12 mouse cellular contexts compared by ENCODE assay signal in genomic region chr16:77644976-77645375, GRCm38 (mm10). TPM values are rescaled to one million over a fixed set of nuclear protein-coding genes. Genes with fewer than 3 reads are reported as not detected.
DNase-seq lines count a peak whose midpoint lies in the region; ATAC-seq and TF ChIP-seq lines count a peak whose summit lies in the region.
"Had no signal": no experiment of that assay in that cellular context is flagged by ENCODE, and none has a peak within 500 bp of the region (broad histone marks: within the 10 kb centered on the region; RNA-seq: fewer than 3 reads in every experiment).

No protein-coding gene starts in this region.

- no peak for TF ChIP-seq CTCF in left cerebral cortex, adult 2 months (IDR thresholded peaks at IDR 0.05)
- no peak for TF ChIP-seq CTCF in hindbrain, postnatal 0 days (IDR thresholded peaks at IDR 0.05; ENCODE audit: low read depth)

- DNase-seq in left cerebral cortex, adult 2 months (ENCODE audit: extremely low spot score in 1 of 2, low spot score in 2 of 2), result no peak
- no peak for DNase-seq in left cerebral cortex, postnatal 4 days
- DNase-seq in embryonic facial prominence, embryonic 14.5 days (ENCODE audit: low spot score), result no peak
- DNase-seq in hindbrain, postnatal 0 days (ENCODE audit: low spot score), result peak; percentile 59
- DNase-seq in layer of hippocampus, postnatal 14 days (ENCODE audit: low spot score in 2 of 2), result no peak
- DNase-seq in liver, result no peak
- no peak for DNase-seq in right cerebral cortex, postnatal 10 days (ENCODE audit: low spot score in 2 of 2)

- H3K27ac ChIP-seq in left cerebral cortex, adult 2 months, result peak overlapping the region; percentile 98
- H3K27ac ChIP-seq in embryonic facial prominence, embryonic 14.5 days (replicated peaks; ENCODE audit: low read depth, low read length), result no peak overlapping the region
- H3K27ac ChIP-seq in hindbrain, postnatal 0 days, result peak overlapping the region; percentile 74
- H3K27ac ChIP-seq in neural tube, embryonic 15.5 days (replicated peaks), result peak overlapping the region; percentile 82

- H3K4me1 ChIP-seq in embryonic facial prominence, embryonic 14.5 days (ENCODE audit: control insufficient read depth, insufficient read depth, low read length), result peaks cover 13% of the 10 kb centered on the region; the same call in 1 of the 2 replicates
- peaks cover 10% of the 10 kb centered on the region; the same call in 1 of the 2 replicates for H3K4me1 ChIP-seq in hindbrain, postnatal 0 days (ENCODE audit: insufficient read depth, low read length)
- peaks cover 32% of the 10 kb centered on the region for H3K4me1 ChIP-seq in neural tube, embryonic 15.5 days

- 44% methylated on average over 1 of the region's 1 CpGs for WGBS in embryonic facial prominence, embryonic 14.5 days
- WGBS in hindbrain, postnatal 0 days, result 34% methylated on average over 1 of the region's 1 CpGs
- 28% methylated on average over 1 of the region's 1 CpGs for WGBS in neural tube, embryonic 15.5 days

- no peak for ATAC-seq in embryonic facial prominence, embryonic 14.5 days (ENCODE audit: low read depth)
- ATAC-seq in hindbrain, postnatal 0 days, result no peak
- ATAC-seq in neural tube, embryonic 15.5 days (ENCODE audit: low FRiP score), result peak; percentile 29; the same call in 1 of the 2 replicates

- peak overlapping the region; percentile 26 for H3K4me2 ChIP-seq in embryonic facial prominence, embryonic 14.5 days (ENCODE audit: low read depth, low read length)
- H3K4me2 ChIP-seq in hindbrain, postnatal 0 days (ENCODE audit: low read depth, low read length), result peak overlapping the region; percentile 64
- peak overlapping the region; percentile 71 for H3K4me2 ChIP-seq in neural tube, embryonic 15.5 days

- H3K9ac ChIP-seq in embryonic facial prominence, embryonic 14.5 days (ENCODE audit: low read depth, low read length), result no peak overlapping the region
- peak overlapping the region; percentile 33; the same call in 1 of the 2 replicates for H3K9ac ChIP-seq in hindbrain, postnatal 0 days (replicated peaks; ENCODE audit: low read length)
- H3K9ac ChIP-seq in neural tube, embryonic 15.5 days (replicated peaks), result peak overlapping the region; percentile 38

- intact Hi-C loops in left cerebral cortex, adult 2 months (cut with DNase I), result loop anchor here (1.0 to 10.0 kb wide), 8 partner anchors 51 to 520 kb away; no protein-coding TSS in a partner anchor
- intact Hi-C loops in left cerebral cortex, postnatal 4 days (cut with DNase I), result loop anchor here (5.0 to 10.0 kb wide), 4 partner anchors 48 to 512 kb away; no protein-coding TSS in a partner anchor

- peak overlapping the region; percentile 59 for H3K4me3 ChIP-seq in left cerebral cortex, adult 2 months
- H3K4me3 ChIP-seq in embryonic facial prominence, embryonic 14.5 days (ENCODE audit: low read depth, low read length), result peak overlapping the region; percentile 10; the same call in 1 of the 2 replicates
- peak overlapping the region; percentile 55 for H3K4me3 ChIP-seq in hindbrain, postnatal 0 days (ENCODE audit: low read length)
- H3K4me3 ChIP-seq in neural tube, embryonic 15.5 days (replicated peaks), result peak overlapping the region; percentile 34

- H3K9me3 ChIP-seq in embryonic facial prominence, embryonic 14.5 days (ENCODE audit: control insufficient read depth, low read length), result no peaks in the 10 kb centered on the region
- no peaks in the 10 kb centered on the region for H3K9me3 ChIP-seq in hindbrain, postnatal 0 days (ENCODE audit: low read length)
- H3K9me3 ChIP-seq in neural tube, embryonic 15.5 days (replicated peaks), result no peaks in the 10 kb centered on the region

- no peaks in the 10 kb centered on the region for H3K36me3 ChIP-seq in embryonic facial prominence, embryonic 14.5 days (ENCODE audit: control insufficient read depth, insufficient read depth, low read length)
- no peaks in the 10 kb centered on the region for H3K36me3 ChIP-seq in hindbrain, postnatal 0 days (ENCODE audit: insufficient read depth, low read length)
- H3K36me3 ChIP-seq in neural tube, embryonic 15.5 days, result no peaks in the 10 kb centered on the region

- no peaks in the 10 kb centered on the region for H3K27me3 ChIP-seq in embryonic facial prominence, embryonic 14.5 days (replicated peaks; ENCODE audit: control insufficient read depth, insufficient read depth, low read length)
- H3K27me3 ChIP-seq in hindbrain, postnatal 0 days (ENCODE audit: insufficient read depth, low read length), result no peaks in the 10 kb centered on the region
- no peaks in the 10 kb centered on the region for H3K27me3 ChIP-seq in neural tube, embryonic 15.5 days (replicated peaks)

RNA-seq across cellular contexts. Expression of gene Gm11146, which starts 43.1 kb away (rescaled TPM):
- not detected for total RNA-seq in left cerebral cortex, adult 2 months (2021)
- not detected for total RNA-seq in left cerebral cortex, postnatal 4 days (2021)
- polyA plus RNA-seq in embryonic facial prominence, embryonic 14.5 days (2014; fragmentation: Nextera tagmentation; extraction: Ambion mirVana), result not detected in 2 replicates
- not detected in 2 replicates for total RNA-seq in hindbrain, postnatal 0 days (2014; rRNA removed)
- polyA plus RNA-seq in hindbrain, postnatal 0 days (2015; fragmentation: Nextera tagmentation; extraction: Ambion mirVana), result not detected in 2 replicates
- polyA plus RNA-seq in neural tube, embryonic 15.5 days (2015; fragmentation: Nextera tagmentation; extraction: Ambion mirVana), result not detected in 2 replicates
- total RNA-seq in layer of hippocampus, postnatal 14 days (2021), result not detected
- total RNA-seq: adrenal gland, postnatal 10 days; left cerebral cortex, adult 8-10 months; neutrophil, adult 5-6 weeks had no signal
- polyA plus RNA-seq: lung, embryonic 14.5 days had no signal
